ENCODE assay signal across 16 mouse cellular contexts in the genomic region with DNA sequence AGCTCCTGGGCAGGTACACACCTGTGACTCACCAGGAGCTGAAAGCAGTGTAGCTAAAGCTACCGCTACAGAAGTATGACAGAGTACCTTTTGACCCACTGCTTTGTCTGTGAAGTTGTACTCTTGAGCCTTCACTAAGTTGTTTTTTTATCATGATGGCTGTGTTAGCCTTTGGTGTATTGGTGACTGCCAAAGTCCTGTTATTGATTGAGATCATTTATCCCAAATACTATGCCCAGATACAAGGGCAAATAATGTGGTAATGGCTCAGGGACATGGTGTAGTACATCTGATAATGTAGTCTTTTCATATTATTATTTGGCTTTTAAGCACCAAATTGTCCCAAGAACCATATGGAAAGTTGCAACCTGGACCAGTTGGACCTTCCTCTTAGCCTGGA.
"Had no signal": no experiment of that assay in that cellular context is flagged by ENCODE, and none has a peak within 500 bp of the region (broad histone marks: within the 10 kb centered on the region; RNA-seq: fewer than 3 reads in every experiment).

No protein-coding gene starts in this region.

- H3K4me2 ChIP-seq: lung, embryonic 15.5 days; midbrain, embryonic 11.5 days; midbrain, embryonic 13.5 days; midbrain, embryonic 15.5 days; neural tube, embryonic 12.5 days; stomach, embryonic 15.5 days had no signal

- ATAC-seq: lung, postnatal 0 days; midbrain, embryonic 13.5 days; midbrain, embryonic 15.5 days had no signal

- H3K4me3 ChIP-seq: lung, embryonic 15.5 days; megakaryocyte, embryonic 14.5 days; midbrain, embryonic 13.5 days; midbrain, embryonic 15.5 days; neural tube, embryonic 12.5 days; stomach, embryonic 15.5 days had no signal

- DNase-seq: lung, adult 2 months; lung, postnatal 14 days; lung, postnatal 36 days; right cerebral cortex, postnatal 14 days; thymus, adult 18-20 months; thymus, postnatal 14 days; thymus, postnatal 36 days had no signal

- H3K27me3 ChIP-seq: lung, embryonic 15.5 days; megakaryocyte, embryonic 14.5 days; midbrain, embryonic 13.5 days; midbrain, embryonic 15.5 days; neural tube, embryonic 12.5 days; stomach, embryonic 15.5 days had no signal

- H3K9ac ChIP-seq: lung, embryonic 15.5 days; midbrain, embryonic 13.5 days; midbrain, embryonic 15.5 days; neural tube, embryonic 12.5 days; stomach, embryonic 15.5 days had no signal

- H3K4me1 ChIP-seq: midbrain, embryonic 13.5 days; midbrain, embryonic 15.5 days; neural tube, embryonic 12.5 days; stomach, embryonic 15.5 days had no signal

- H3K9me3 ChIP-seq: lung, embryonic 15.5 days; midbrain, embryonic 13.5 days; midbrain, embryonic 15.5 days; neural tube, embryonic 12.5 days; stomach, embryonic 15.5 days had no signal

- H3K36me3 ChIP-seq: lung, embryonic 15.5 days; midbrain, embryonic 13.5 days; midbrain, embryonic 15.5 days; neural tube, embryonic 12.5 days; stomach, embryonic 15.5 days had no signal

- H3K27ac ChIP-seq: macrophage; midbrain, embryonic 13.5 days; midbrain, embryonic 15.5 days; neural tube, embryonic 12.5 days; stomach, embryonic 15.5 days had no signal
